Mouse (Mus musculus): Measurements from ENCODE around the gene Gpr3. TPM values are rescaled to one million over a fixed set of nuclear protein-coding genes. Genes with fewer than 3 reads are reported as not detected.

Gpr3 gene
- not detected for total RNA-seq (2023)

DNA sequence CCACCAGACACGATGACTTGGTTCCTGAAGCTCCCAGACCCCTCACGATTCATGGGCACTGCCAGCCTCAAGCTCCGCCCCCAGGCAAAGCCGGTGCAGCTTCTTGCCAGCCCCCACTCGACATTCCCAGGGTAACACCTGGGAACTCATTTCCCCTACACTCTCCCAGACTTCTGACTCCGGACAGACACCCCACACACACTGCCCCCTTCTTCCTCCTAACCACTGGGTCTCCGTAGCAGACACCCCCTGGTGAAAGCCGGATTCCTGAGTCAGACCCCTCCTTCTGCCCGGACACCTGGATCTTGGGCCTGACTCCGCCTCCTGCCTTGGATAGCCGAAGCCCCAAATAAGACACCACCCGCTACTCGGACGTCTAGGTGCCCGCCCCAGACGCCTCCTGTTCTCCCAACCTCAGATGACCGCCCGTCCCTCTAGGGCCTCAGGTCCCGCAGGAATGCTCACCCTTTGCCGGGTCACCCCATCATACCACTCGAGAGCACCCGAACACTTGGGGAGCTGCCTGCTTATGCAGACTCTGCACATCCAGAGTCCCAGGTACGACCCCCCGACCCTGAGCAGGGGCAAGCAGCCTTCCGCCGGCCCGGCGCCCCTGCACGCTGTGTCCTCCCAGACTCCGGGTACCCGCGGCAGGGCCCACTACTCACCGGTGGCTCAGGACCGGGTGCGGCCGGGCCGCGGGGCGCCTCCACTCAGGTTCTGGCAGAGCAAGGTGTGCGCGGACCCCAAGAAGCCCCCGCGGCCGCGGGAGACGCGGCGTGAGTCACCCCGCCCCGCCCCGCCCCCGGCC lies at the start of gene Gpr3, which contains the start of gene Cd164l2:
Gene Gpr3 (minus strand): TSS at position 786 of the 811 bp plus-strand sequence.
Gene Cd164l2 (plus strand): TSS at position 381 of the 811 bp plus-strand sequence.

DNA sequence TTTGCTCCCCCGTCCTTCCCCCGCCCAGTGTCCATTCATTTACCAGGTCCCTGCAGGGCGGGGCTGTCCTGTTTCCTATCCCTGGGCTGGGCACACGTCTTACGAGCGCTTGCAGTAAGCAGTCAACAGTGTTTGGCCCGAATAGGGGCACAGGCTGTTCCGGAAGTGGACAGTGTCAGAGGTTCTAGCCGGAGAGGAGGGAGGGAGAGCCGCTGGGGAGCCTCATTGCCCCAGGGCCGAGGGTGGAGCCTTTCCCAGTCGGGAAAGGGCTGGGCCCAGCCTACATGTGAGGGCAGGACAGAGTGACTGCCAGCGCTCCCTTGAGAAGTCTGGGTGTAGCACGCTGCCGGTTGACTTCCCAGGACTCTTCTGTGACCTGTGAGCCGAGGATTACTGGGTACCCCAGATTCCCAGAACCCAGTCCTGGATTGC lies 28.2 kb upstream of the Gpr3 start, which contains the start of gene Map3k6:
Gene Map3k6 (plus strand): TSS at position 329 of the 432 bp plus-strand sequence.

Other genes starting within 250 kb of the Gpr3 start
- 5.6 TPM for gene Fgr, start 238.4 kb downstream of the Gpr3 start, total RNA-seq (2023)
- gene Ahdc1, start 201.3 kb downstream of the Gpr3 start, total RNA-seq (2023), result 75.6 TPM
- 231 TPM for gene Wasf2, start 82.0 kb downstream of the Gpr3 start, total RNA-seq (2023)
- gene Cd164l2, start 405 bp downstream of the Gpr3 start, total RNA-seq (2023), result not detected
- not detected for gene Map3k6, start 28.3 kb upstream of the Gpr3 start, total RNA-seq (2023)
- gene Sytl1, start 50.6 kb upstream of the Gpr3 start, total RNA-seq (2023), result 32.6 TPM
- gene Tmem222, start 65.3 kb upstream of the Gpr3 start, total RNA-seq (2023), result 55.5 TPM
- 44.1 TPM for gene Wdtc1, start 140.9 kb upstream of the Gpr3 start, total RNA-seq (2023)
- 49.2 TPM for gene Slc9a1, start 157.2 kb upstream of the Gpr3 start, total RNA-seq (2023)

Measured in CD8-positive naive resting alpha-beta T cell, adult 57 days (primary cell).